Mouse (Mus musculus) intestine, embryonic 14.5 days (tissue): ENCODE measurements around the gene Ctps. TPM values are rescaled to one million over a fixed set of nuclear protein-coding genes. Genes with fewer than 3 reads are reported as not detected.

Source experiments
- ATAC-seq: fragments of 200-750 bp; cut with Nextera tagmentation; replicated peaks from 2 replicates; pipeline ENCODE4 v1.8.0; 2017; ENCODE audit warnings: low read depth, moderate number of reproducible peaks, moderate TSS enrichment, moderate library complexity; ENCODE audit not compliant: low FRiP score, low TSS enrichment
- DNase-seq: peaks from one replicate; pipeline ENCODE4 v3.0.0-alpha.2; 2018; ENCODE audit warnings: low spot score
- H3K27ac ChIP-seq: fragments of 300-500 bp; sonication (generic); 2 replicates; pipeline ENCODE4 v1.5.1; 2014; ENCODE audit warnings: low read depth, mild to moderate bottlenecking, control low read depth
- H3K27me3 ChIP-seq: fragments of 300-500 bp; sonication (generic); replicated peaks from 2 replicates; pipeline ENCODE4 v1.6.1; 2014; ENCODE audit warnings: low read length, control low read depth; ENCODE audit not compliant: control insufficient read depth, insufficient read depth
- H3K36me3 ChIP-seq: fragments of 300-500 bp; sonication (generic); 2 replicates; pipeline ENCODE4 v1.6.1; 2014; ENCODE audit warnings: low read length, control low read depth; ENCODE audit not compliant: control insufficient read depth, insufficient read depth
- H3K4me1 ChIP-seq: fragments of 300-500 bp; sonication (generic); replicated peaks from 2 replicates; pipeline ENCODE4 v1.6.1; 2014; ENCODE audit warnings: low read length, control low read depth, mixed read lengths; ENCODE audit not compliant: control insufficient read depth, insufficient read depth
- H3K4me2 ChIP-seq: fragments of 300-500 bp; sonication (generic); 2 replicates; pipeline ENCODE4 v1.6.1; 2014; ENCODE audit warnings: low read length
- H3K4me3 ChIP-seq: fragments of 300-500 bp; sonication (generic); 2 replicates; pipeline ENCODE4 v1.5.1; 2014; ENCODE audit warnings: low read depth, low read length, control low read depth, mixed read lengths
- H3K9ac ChIP-seq: fragments of 300-500 bp; sonication (generic); 2 replicates; pipeline ENCODE4 v1.6.1; 2014; ENCODE audit warnings: mild to moderate bottlenecking, low read length
- H3K9me3 ChIP-seq: fragments of 300-500 bp; sonication (generic); 2 replicates; pipeline ENCODE4 v1.6.1; 2016; ENCODE audit warnings: low read length, control low read depth; ENCODE audit not compliant: control insufficient read depth
- WGBS: fragments of 180-500 bp; shearing (Covaris S2); extraction: QIAGEN DNeasy Blood & Tissue Kit; methylation state at CpG from one replicate; pipeline ENCODE4 v1.1.7; 2014; 5-methylcytosine and 5-hydroxymethylcytosine counted together
- polyA plus RNA-seq: library from polyadenylated mRNA; unstranded; fragments of >200 nt; fragmentation: Nextera tagmentation; extraction: Ambion mirVana; gene quantifications from 2 replicates; pipeline ENCODE4 v1.2.1, GENCODE M21; 2014

Gene Ctps
- polyA plus RNA-seq, 1 experiment from 2014 or later, result 94.5 TPM

DNA sequence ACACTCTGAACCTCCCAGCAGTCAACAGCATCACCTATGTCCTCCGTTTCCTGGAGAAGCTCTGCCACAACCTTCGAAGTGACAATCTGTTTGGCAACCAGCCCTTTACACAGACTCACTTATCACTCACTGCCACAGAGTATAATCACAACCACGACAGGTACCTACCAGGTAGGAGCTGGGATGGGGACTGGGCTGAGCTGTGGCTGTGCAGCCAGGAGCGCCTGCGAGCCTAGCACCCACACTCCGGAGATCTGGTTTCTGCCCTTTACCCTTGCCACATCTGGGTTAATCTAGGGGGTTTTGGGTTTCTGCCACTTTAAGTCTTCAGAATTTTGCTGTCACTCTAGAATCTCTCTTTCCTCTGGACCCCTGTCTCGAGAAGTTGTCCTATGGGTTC is 53.2 kb downstream of the Ctps start:
- peak; percentile 59 for ATAC-seq
- Histone ChIP-seq H3K36me3 (peaks cover 56% of the 10 kb centered on the region), H3K9me3 (no peaks in the 10 kb centered on the region), H3K4me3 (no peak overlapping the region), H3K4me2 (no peak overlapping the region), H3K27me3 (no peaks in the 10 kb centered on the region), H3K4me1 (no peaks in the 10 kb centered on the region), H3K9ac (no peak overlapping the region), H3K27ac (peak overlapping the region; percentile 39)
- 88% methylated on average over 7 of the region's 7 CpGs for WGBS
- no peak for DNase-seq

- H3K9ac ChIP-seq, result no peak overlapping the region
- ATAC-seq (peak; percentile 96), DNase-seq (no peak)
- H3K4me1 ChIP-seq, result no peaks in the 10 kb centered on the region
- 76% methylated on average over 7 of the region's 7 CpGs for WGBS
- no peaks in the 10 kb centered on the region for H3K9me3 ChIP-seq
- H3K36me3 ChIP-seq, result peaks cover 53% of the 10 kb centered on the region
- no peak overlapping the region for H3K4me2 ChIP-seq
- no peak overlapping the region for H3K4me3 ChIP-seq
- no peaks in the 10 kb centered on the region for H3K27me3 ChIP-seq
- H3K27ac ChIP-seq, result peak overlapping the region; percentile 39
Measured at GRCm38 (mm10) chr4:120516491-120516890, 53.6 kb downstream of the Ctps start.

- Histone ChIP-seq H3K9ac (no peak overlapping the region), H3K9me3 (no peaks in the 10 kb centered on the region), H3K27ac (no peak overlapping the region), H3K4me2 (no peak overlapping the region), H3K36me3 (peaks cover 50% of the 10 kb centered on the region), H3K27me3 (no peaks in the 10 kb centered on the region), H3K4me1 (no peaks in the 10 kb centered on the region), H3K4me3 (no peak overlapping the region)
- no peak for DNase-seq
- 89% methylated on average over 2 of the region's 2 CpGs for WGBS
- no peak for ATAC-seq
Measured at GRCm38 (mm10) chr4:120514366-120514765, 55.7 kb downstream of the Ctps start.

- WGBS, result 96% methylated on average over 4 of the region's 4 CpGs
Measured at GRCm38 (mm10) chr4:120511203-120511602, 58.9 kb downstream of the Ctps start.

DNA sequence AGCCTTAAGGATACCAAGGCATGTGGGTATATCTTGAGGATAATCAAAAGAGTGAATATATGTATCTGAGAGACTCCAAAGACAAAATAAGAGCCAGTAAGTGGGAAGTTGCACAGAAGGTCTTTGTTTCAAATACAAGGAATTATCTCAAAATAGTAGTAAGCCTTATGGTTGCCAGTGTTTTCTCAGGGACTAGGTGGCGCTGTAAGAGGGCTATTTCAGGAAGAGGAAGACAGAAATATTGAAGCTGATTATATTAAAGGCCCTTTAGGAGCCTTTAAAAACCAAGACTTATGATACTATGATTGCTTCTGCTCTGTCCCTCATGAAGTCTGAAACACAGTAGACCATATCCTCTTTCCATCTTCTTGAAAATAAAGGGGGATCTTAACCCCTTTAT is 63.1 kb downstream of the Ctps start:
- Histone ChIP-seq H3K4me3 (no peak overlapping the region), H3K9ac (no peak overlapping the region), H3K4me2 (no peak overlapping the region), H3K27ac (no peak overlapping the region), H3K27me3 (no peaks in the 10 kb centered on the region), H3K36me3 (peaks cover 45% of the 10 kb centered on the region), H3K9me3 (no peaks in the 10 kb centered on the region), H3K4me1 (no peaks in the 10 kb centered on the region)
- ATAC-seq, result no peak
- WGBS, result 88% methylated on average over 1 of the region's 1 CpGs
- no peak for DNase-seq

More at GRCm38 (mm10) chr4:120511203-120511602, 58.9 kb downstream of the Ctps start:
- Histone ChIP-seq H3K27ac (no peak overlapping the region), H3K4me3 (no peak overlapping the region), H3K27me3 (no peaks in the 10 kb centered on the region), H3K9ac (no peak overlapping the region), H3K4me2 (no peak overlapping the region), H3K9me3 (no peaks in the 10 kb centered on the region), H3K4me1 (no peaks in the 10 kb centered on the region), H3K36me3 (peaks cover 48% of the 10 kb centered on the region)
- ATAC-seq, result no peak
- DNase-seq, result no peak

Other genes starting within 250 kb of the Ctps start
- 36.6 and 43.3 TPM in 2 replicates for gene Scmh1, start 165.0 kb downstream of the Ctps start, polyA plus RNA-seq
- not detected in 2 replicates for gene Slfnl1, start 38.0 kb downstream of the Ctps start, polyA plus RNA-seq
- gene Gm8439, start 18.5 kb upstream of the Ctps start, polyA plus RNA-seq, result not detected in 2 replicates
- 0.77 and 1.2 TPM in 2 replicates for gene Cited4, start 96.3 kb upstream of the Ctps start, polyA plus RNA-seq
- gene Kcnq4, start 178.3 kb upstream of the Ctps start, polyA plus RNA-seq, result 2.1 and 2.7 TPM in 2 replicates